Mouse (Mus musculus): ENCODE measurements around the gene Nceh1. TPM values are rescaled to one million over a fixed set of nuclear protein-coding genes. Genes with fewer than 3 reads are reported as not detected.

Gene Nceh1
- 6.9 and 9.9 TPM in 2 replicates for polyA plus RNA-seq (2016; fragmentation: Nextera tagmentation; extraction: Ambion mirVana)

DNA sequence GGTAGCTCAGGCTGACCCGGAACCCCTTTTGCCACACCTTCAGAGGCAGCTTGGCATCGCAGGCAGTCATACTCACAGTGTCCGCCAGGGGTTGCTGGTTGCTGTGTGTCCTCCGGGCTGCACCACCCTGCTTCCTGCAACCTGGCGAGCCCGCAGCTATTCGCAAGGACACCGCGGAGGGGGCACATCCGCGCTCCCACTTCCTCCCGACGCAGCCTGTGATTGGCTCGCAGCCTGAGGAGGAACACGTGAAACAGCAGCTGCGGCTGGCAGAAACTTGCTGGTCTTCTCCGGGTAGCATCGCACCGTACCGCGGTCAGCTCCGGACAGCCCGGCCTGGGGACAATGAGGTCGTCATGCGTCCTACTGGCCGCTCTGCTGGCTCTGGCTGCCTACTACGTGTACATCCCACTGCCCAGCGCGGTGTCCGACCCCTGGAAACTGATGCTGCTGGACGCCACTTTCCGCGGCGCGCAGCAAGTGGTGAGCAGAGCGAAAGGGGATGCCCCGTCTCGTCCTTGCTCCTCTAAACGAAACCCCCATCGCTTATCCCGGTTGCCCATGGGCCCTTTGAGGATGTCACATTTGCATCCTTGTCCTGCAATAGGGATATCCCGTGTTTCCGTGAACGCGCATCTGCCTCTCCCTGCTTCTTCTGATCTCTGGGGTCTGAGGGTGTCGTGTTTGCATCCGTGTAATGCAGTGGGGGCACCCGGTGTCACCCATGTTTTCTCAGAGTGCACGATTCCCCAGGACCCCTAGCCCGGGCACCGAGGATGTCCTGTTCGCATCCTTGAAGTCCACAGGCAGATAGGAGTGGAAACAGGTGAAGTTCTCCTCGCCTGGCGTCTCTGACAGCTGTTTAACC, at the start of gene Nceh1:
TSS of gene Nceh1 (plus strand) at position 233 of the 868 bp plus-strand sequence.
- H3K9me3 ChIP-seq: no peaks in the 10 kb centered on the region
- H3K4me3 ChIP-seq: peak within 1 kb of the TSS; percentile 83
- WGBS: under 1% methylated on average over 54 of the region's 54 CpGs
- H3K36me3 ChIP-seq: 0 out of 2 replicates have a peak, but pooled peaks cover 2% of the 10 kb centered on the region
- DNase-seq (ENCODE audit: low spot score): peak; percentile 98
- H3K27ac ChIP-seq: peak within 1 kb of the TSS; percentile 86
- no peaks in the 10 kb centered on the region for H3K27me3 ChIP-seq (ENCODE audit: insufficient read depth, poor library complexity, severe bottlenecking)
- no peaks in the 10 kb centered on the region for H3K4me1 ChIP-seq

DNA sequence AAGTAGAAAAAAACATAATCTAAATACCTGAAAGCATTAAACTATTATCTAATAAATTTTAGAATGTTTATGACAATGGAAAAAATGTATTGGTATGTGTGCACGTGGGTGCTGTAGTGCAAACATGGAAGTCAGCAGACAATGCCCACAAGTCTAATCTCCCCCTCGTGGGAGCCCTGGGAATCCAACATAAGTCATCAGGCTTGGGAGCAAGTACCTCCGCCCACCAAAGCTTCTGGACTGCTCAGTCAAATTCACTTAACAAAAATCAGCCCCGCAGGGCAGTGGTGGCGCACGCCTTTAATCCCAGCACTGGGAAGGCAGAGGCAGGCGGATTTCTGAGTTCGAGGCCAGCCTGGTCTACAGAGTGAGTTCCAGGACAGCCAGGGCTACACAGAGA, 42.7 kb upstream of the Nceh1 start:
- no peak for DNase-seq (ENCODE audit: low spot score)
- Histone ChIP-seq H3K4me3 (no peak overlapping the region), H3K36me3 (peaks cover 88% of the 10 kb centered on the region), H3K27me3 (ENCODE audit: insufficient read depth, poor library complexity, severe bottlenecking) (no peaks in the 10 kb centered on the region), H3K9me3 (no peaks in the 10 kb centered on the region), H3K27ac (no peak overlapping the region), H3K4me1 (no peaks in the 10 kb centered on the region)
- 93% methylated on average over 8 of the region's 8 CpGs for WGBS

DNA sequence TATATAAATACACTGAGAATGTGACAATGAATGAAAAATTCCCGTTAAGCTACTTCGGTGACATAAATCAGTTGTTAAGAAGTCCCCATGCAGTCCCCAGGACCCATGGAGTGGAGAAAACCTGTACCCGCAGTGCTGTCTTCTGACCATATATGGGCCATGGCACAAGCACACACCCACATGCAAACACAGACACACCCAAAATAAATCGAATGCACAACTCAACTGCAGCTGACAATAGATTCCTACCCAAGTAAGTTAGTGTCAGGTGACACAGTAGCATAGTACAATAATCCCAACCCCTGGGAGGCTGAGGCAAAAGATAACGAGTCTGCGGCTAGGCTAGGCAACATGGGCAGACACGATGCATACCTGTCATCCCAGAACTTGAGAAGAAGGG, 39.2 kb upstream of the Nceh1 start:
- H3K27ac ChIP-seq: no peak overlapping the region
- no peak for DNase-seq (ENCODE audit: low spot score)
- no peak overlapping the region for H3K4me3 ChIP-seq
- peaks cover 83% of the 10 kb centered on the region for H3K36me3 ChIP-seq
- 92% methylated on average over 7 of the region's 7 CpGs for WGBS
- no peaks in the 10 kb centered on the region for H3K27me3 ChIP-seq (ENCODE audit: insufficient read depth, poor library complexity, severe bottlenecking)
- H3K4me1 ChIP-seq: no peaks in the 10 kb centered on the region
- H3K9me3 ChIP-seq: no peaks in the 10 kb centered on the region

DNA sequence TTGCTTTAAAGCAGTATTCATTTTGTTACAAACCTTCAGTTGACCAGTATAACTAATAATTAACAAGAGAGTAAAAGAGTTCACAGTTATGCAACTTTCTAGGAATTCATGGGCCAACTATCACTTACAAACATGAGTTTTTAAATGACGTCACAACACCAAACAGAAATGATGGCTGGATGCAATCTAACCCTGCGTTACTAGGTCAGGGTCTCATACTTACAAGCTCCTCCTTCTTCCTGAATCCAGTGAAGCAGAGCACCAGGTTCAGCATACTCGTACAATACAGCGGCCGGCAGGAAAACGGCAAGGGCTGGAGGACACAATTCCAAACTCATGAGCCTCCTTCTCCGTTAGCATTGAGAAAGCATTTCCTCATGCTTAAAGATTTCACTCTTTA, 37.0 kb upstream of the Nceh1 start:
- peaks cover 79% of the 10 kb centered on the region for H3K36me3 ChIP-seq
- no peak for DNase-seq (ENCODE audit: low spot score)
- H3K4me3 ChIP-seq: no peak overlapping the region
- no peaks in the 10 kb centered on the region for H3K27me3 ChIP-seq (ENCODE audit: insufficient read depth, poor library complexity, severe bottlenecking)
- H3K27ac ChIP-seq: no peak overlapping the region
- no peaks in the 10 kb centered on the region for H3K4me1 ChIP-seq
- 90% methylated on average over 7 of the region's 7 CpGs for WGBS
- H3K9me3 ChIP-seq: no peaks in the 10 kb centered on the region

DNA sequence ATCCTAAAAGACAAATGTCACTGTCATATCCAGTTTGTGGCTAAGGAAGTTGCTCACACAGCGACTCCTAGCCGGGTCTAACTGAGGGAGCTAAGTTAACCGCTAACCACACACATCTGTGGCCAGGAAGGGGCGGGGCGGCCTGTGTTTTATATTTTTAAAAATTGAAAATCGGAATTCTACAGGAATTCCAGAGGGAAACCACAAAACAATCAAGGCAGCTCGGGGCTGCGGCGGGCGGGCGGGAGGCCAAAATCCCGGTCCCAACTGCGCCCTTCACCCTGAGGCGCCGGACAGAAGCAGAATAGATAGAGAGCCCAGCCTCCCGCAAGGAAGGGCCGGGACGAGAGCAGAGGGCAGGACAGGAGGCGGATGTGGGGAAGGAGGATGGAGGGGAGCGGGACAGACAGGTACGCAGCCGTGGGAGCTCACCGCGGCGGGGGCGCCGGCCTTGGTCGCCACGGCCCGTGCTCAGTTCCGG, 29.5 kb upstream of the Nceh1 start:
- Histone ChIP-seq H3K36me3 (peaks cover 18% of the 10 kb centered on the region), H3K27ac (peak overlapping the region; percentile 91), H3K4me1 (peaks cover 31% of the 10 kb centered on the region), H3K4me3 (peak overlapping the region; percentile 89), H3K9me3 (no peaks in the 10 kb centered on the region), H3K27me3 (ENCODE audit: insufficient read depth, poor library complexity, severe bottlenecking) (no peaks in the 10 kb centered on the region)
- WGBS: under 1% methylated on average over 31 of the region's 31 CpGs
- no peak for DNase-seq (ENCODE audit: low spot score)

DNA sequence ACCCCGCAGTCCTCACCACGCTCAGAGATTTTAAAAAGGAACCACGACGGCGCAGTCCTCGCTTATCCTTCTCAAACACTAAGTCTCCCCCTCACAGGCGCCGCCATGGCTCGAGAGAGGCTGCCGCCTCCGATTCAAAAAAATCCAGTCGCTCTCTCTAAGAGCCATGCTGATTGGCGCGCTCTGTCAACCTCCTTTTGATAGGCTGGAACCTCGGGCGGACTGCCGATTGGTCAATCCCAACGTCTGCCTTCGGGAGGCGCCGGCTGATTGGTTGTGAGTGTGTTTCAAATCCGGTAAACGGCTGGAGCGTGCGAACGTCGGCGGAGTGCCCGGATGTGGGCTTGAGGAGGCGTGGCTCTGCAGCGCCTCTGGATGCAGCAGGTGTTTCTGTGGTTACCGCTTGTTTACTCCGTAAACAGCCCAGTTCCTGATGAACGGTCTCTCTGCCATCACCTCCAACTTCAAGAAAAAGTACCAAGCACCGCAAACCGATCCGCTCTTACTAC, 29.0 kb upstream of the Nceh1 start, which contains the start of gene Ect2:
TSS of gene Ect2 (minus strand) at position 178 of the 509 bp plus-strand sequence.
- peak within 1 kb of the TSS; percentile 91 for H3K27ac ChIP-seq
- H3K9me3 ChIP-seq: no peaks in the 10 kb centered on the region
- peak within 1 kb of the TSS; percentile 89 for H3K4me3 ChIP-seq
- peaks cover 15% of the 10 kb centered on the region for H3K36me3 ChIP-seq
- peaks cover 32% of the 10 kb centered on the region for H3K4me1 ChIP-seq
- WGBS: under 1% methylated on average over 37 of the region's 37 CpGs
- peak; percentile 100 for DNase-seq (ENCODE audit: low spot score)
- H3K27me3 ChIP-seq (ENCODE audit: insufficient read depth, poor library complexity, severe bottlenecking): no peaks in the 10 kb centered on the region

DNA sequence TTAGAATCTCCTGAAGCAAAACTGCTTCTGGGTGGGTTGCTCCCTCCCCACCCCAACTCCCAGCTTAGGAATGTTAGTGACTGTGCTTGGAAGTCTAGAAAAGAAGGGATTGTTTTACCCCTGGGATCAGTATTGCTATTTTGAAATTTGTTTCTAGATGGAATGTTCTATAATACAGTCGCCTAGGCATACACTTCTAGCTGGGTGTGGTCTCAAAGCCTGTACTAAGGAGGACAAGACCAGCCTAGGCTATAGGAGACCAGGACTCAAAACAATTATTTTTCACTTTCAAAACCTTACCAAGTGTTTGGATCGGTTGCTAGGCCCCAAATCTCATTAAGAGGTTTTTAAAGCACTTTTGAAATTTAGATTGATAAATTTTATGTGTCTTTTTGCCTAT, 28.5 kb upstream of the Nceh1 start:
- Histone ChIP-seq H3K27ac (peak overlapping the region; percentile 91), H3K4me3 (peak overlapping the region; percentile 89), H3K4me1 (peaks cover 37% of the 10 kb centered on the region), H3K27me3 (ENCODE audit: insufficient read depth, poor library complexity, severe bottlenecking) (no peaks in the 10 kb centered on the region), H3K36me3 (peaks cover 11% of the 10 kb centered on the region), H3K9me3 (no peaks in the 10 kb centered on the region)
- DNase-seq (ENCODE audit: low spot score): no peak
- 65% methylated on average over 2 of the region's 2 CpGs for WGBS

DNA sequence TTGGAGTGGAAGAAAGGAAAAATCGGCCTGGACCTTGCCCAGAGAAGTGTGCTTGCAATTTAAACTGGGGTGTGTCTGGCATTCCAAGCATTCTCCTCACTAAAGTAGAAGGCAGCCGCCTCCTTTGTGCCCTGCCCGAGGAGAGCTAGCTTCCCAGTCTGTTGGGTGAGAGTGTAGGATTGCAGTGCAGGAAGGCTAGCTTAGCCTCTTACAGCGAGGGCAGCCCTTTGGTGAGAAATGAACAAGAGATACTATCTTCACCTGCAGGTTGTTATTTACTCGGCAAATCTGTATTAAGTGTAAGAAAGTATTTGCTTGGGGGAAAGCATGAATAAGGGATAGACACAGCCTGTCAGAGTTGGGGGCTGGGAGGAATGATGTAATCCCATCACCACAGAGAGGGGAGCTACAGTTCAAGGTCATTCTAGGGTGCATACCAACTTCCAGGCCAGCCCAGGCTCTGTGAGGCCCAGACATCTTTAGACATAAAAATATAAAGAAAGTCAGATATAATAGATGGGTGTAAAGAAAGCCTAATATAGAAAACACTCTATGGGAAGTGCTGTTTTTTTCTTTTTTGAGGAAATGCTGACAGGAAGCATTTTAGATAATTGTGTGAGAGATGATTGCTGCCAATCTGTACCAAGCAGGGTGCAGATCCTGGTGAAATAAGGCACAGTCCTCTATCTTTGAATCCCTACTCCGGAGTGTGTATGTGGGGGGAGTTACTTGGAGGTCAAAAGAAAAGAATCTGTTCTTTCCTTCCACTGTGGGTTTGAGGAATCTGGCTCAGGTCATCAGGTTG, 27.5 kb upstream of the Nceh1 start:
- H3K27me3 ChIP-seq (ENCODE audit: insufficient read depth, poor library complexity, severe bottlenecking): no peaks in the 10 kb centered on the region
- H3K27ac ChIP-seq: peak overlapping the region; percentile 91
- peaks cover 37% of the 10 kb centered on the region for H3K4me1 ChIP-seq
- H3K36me3 ChIP-seq: peaks cover 2% of the 10 kb centered on the region; the same call in 1 of the 2 replicates
- no peak overlapping the region for H3K4me3 ChIP-seq
- WGBS: 16% methylated on average over 6 of the region's 6 CpGs
- DNase-seq (ENCODE audit: low spot score): peak; percentile 86
- H3K9me3 ChIP-seq: no peaks in the 10 kb centered on the region

DNA sequence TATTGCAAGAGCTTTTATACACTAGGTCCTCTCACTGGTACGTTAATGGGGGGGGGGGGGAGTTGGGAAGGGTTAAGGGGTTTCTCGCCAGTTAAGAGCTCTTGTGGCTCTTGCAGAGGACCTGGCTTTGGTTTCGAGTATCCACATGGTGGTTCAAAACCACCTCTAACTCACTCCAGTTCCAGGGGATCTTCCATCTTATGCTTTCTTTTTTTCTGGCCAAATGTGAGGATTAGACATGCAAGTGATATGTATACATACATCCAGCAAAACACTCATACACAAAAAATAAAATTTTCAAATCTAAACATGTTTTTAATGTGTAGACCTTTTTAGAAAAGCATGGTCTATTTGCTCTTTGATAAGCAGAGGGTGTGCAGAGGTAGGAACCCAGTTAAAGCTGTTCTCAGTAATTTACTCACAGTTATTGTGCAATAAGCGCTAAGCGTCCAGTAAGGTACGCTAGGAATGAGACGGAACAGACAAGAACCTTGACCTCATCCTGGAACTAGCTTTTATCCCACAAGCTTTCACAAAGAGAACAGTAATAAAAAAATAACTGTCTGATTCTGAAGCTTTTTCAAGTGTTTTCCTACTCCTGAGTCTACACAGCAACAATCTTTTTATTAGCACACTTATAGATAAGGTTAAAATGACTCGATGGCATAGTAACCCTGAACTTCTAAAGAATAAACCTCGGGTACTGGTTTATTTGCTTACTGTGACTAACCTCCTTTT, 26.7 kb upstream of the Nceh1 start:
- Histone ChIP-seq H3K4me1 (peaks cover 37% of the 10 kb centered on the region), H3K27me3 (ENCODE audit: insufficient read depth, poor library complexity, severe bottlenecking) (no peaks in the 10 kb centered on the region), H3K4me3 (no peak overlapping the region), H3K9me3 (no peaks in the 10 kb centered on the region), H3K36me3 (no peaks in the 10 kb centered on the region), H3K27ac (peak overlapping the region; percentile 91)
- 65% methylated on average over 9 of the region's 9 CpGs for WGBS
- DNase-seq (ENCODE audit: low spot score): no peak

DNA sequence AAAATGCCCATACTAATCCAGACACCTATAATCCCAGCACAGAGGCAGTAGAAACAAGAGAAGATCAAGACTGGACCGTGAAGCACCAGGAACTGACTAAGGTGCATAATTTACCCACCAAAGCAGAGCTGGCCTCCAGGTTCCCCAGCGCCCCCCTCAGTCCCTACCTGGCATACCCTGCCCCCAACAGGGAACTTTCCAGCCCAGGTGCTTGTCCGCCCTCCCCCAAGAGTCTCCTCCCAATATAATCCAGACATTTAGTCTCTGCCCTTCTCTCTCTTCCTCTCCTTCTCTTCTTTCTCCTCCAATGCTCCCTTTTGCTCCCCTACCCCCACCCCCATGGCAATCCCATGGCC, 26.2 kb upstream of the Nceh1 start:
- no peak for DNase-seq (ENCODE audit: low spot score)
- no peaks in the 10 kb centered on the region for H3K9me3 ChIP-seq
- no peaks in the 10 kb centered on the region for H3K36me3 ChIP-seq
- H3K4me1 ChIP-seq: peaks cover 34% of the 10 kb centered on the region
- no peak overlapping the region for H3K4me3 ChIP-seq
- peak overlapping the region; percentile 38 for H3K27ac ChIP-seq
- no peaks in the 10 kb centered on the region for H3K27me3 ChIP-seq (ENCODE audit: insufficient read depth, poor library complexity, severe bottlenecking)
- WGBS: 62% methylated on average over 3 of the region's 3 CpGs

DNA sequence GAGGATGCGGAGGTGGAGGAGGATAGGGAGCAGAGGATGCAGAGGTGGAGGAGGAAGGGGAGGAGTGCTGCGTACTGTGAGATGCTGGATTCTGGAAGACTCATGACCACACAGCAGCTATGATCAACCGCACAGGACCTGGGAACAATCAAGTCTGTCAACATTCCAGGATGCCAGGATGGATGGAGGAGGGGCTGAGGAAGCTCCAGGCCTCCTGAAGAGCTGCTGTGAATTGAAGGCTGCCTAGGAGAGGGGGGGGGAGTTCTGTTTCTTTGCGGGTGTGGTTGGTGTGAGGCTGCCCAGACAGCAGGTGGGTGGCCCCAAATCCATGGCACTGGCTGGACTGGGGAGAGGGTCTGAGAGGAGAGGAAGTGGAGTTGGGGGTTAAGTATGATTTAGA, 23.9 kb upstream of the Nceh1 start:
- DNase-seq (ENCODE audit: low spot score): peak; percentile 76
- Histone ChIP-seq H3K4me1 (peaks cover 23% of the 10 kb centered on the region), H3K27ac (no peak overlapping the region), H3K36me3 (no peaks in the 10 kb centered on the region), H3K9me3 (no peaks in the 10 kb centered on the region), H3K27me3 (ENCODE audit: insufficient read depth, poor library complexity, severe bottlenecking) (no peaks in the 10 kb centered on the region), H3K4me3 (no peak overlapping the region)
- WGBS: 25% methylated on average over 4 of the region's 4 CpGs

DNA sequence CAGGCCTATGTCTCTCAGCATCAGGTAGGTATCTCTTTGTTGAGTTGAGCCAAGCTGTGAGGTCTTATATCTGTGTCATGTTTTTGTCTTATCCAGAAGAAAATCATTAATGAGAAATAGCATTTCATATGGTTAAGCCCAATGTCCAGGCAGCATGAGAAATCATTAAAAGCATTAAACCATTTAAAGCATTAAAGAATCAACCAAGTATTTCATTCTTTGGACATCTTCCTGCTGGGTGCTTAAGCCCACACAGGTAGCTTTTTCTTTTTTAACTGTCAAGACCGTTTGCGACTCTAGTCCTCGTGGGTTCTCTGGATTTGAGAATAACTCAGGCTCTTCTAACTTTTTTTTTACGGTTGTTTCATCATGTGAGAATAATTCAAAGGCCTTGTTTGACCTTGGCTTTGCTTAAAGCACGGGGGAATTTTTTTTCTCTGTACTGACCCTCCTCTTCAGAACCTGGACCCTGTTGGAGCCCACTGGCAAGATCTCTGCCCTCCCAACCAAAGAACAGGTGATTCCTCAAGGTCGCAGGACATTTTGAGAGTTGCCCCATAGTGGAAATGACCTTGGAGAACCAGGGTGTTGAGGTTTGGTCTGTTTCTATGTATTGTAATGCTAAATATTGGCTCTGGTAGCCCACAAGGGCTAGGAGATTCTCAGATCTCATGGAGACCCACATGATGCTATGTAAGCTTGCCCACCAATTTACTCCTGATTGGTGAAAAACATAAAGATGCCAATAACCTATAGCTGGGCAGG, 20.9 kb upstream of the Nceh1 start:
- Histone ChIP-seq H3K4me3 (no peak overlapping the region), H3K27ac (no peak overlapping the region), H3K4me1 (peaks cover 5% of the 10 kb centered on the region; the same call in 1 of the 2 replicates), H3K9me3 (no peaks in the 10 kb centered on the region), H3K27me3 (ENCODE audit: insufficient read depth, poor library complexity, severe bottlenecking) (no peaks in the 10 kb centered on the region), H3K36me3 (no peaks in the 10 kb centered on the region)
- WGBS: 85% methylated on average over 6 of the region's 6 CpGs
- DNase-seq (ENCODE audit: low spot score): no peak
